Mouse (Mus musculus): ENCODE measurements around the gene Gm8011. TPM values are rescaled to one million over a fixed set of nuclear protein-coding genes. Genes with fewer than 3 reads are reported as not detected.
"Not testable (repeated sequence)": the region's sequence is repeated elsewhere in the genome, so short reads cannot be mapped to it uniquely, and the experiment has no call there.

The Gm8011 gene
- polyA plus RNA-seq (2015; fragmentation: Nextera tagmentation; extraction: Ambion mirVana) = not detected in 2 replicates

- not testable (repeated sequence) for H3K4me2 ChIP-seq (ENCODE audit: low read depth, low read length); H3K27ac ChIP-seq (ENCODE audit: low read length); H3K4me1 ChIP-seq (ENCODE audit: control insufficient read depth, low read depth, low read length); H3K9ac ChIP-seq (ENCODE audit: low read depth, low read length); H3K4me3 ChIP-seq (ENCODE audit: low read depth, low read length); H3K36me3 ChIP-seq (ENCODE audit: control insufficient read depth, insufficient read depth); ATAC-seq (ENCODE audit: low read depth); H3K9me3 ChIP-seq (replicated peaks; ENCODE audit: control insufficient read depth, low read length); H3K27me3 ChIP-seq (ENCODE audit: control insufficient read depth, insufficient read depth, low read depth, low read length)
- 27% methylated on average over 2 of the region's 2 CpGs for WGBS (ENCODE audit: insufficient replicate concordance)
Measured at GRCm38 (mm10) chr14:42463581-42463980, at the start of gene Gm8011. Gm8011 (plus strand) TSS chr14:42463881.

GRCm38 (mm10) chr14:42439573-42439972, 24.1 kb upstream of the Gm8011 start, which contains the start of gene Gm8005:
Gm8005 (minus strand) TSS chr14:42439673.
- 86% methylated on average over 2 of the region's 4 CpGs for WGBS (ENCODE audit: insufficient replicate concordance)
- not testable (repeated sequence) for H3K4me3 ChIP-seq (ENCODE audit: low read depth, low read length); H3K27ac ChIP-seq (ENCODE audit: low read length); H3K4me2 ChIP-seq (ENCODE audit: low read depth, low read length); H3K9ac ChIP-seq (ENCODE audit: low read depth, low read length); H3K9me3 ChIP-seq (replicated peaks; ENCODE audit: control insufficient read depth, low read length); H3K36me3 ChIP-seq (ENCODE audit: control insufficient read depth, insufficient read depth); H3K4me1 ChIP-seq (ENCODE audit: control insufficient read depth, low read depth, low read length); H3K27me3 ChIP-seq (ENCODE audit: control insufficient read depth, insufficient read depth, low read depth, low read length); ATAC-seq (ENCODE audit: low read depth)

GRCm38 (mm10) chr14:42502249-42502648, 38.6 kb downstream of the Gm8011 start, which contains the start of gene Gm8020:
Gm8020 (minus strand) TSS chr14:42502349.
- ATAC-seq (ENCODE audit: low read depth); H3K9ac ChIP-seq (ENCODE audit: low read depth, low read length); H3K4me2 ChIP-seq (ENCODE audit: low read depth, low read length); H3K27me3 ChIP-seq (ENCODE audit: control insufficient read depth, insufficient read depth, low read depth, low read length); H3K9me3 ChIP-seq (replicated peaks; ENCODE audit: control insufficient read depth, low read length); H3K4me3 ChIP-seq (ENCODE audit: low read depth, low read length); H3K36me3 ChIP-seq (ENCODE audit: control insufficient read depth, insufficient read depth); H3K27ac ChIP-seq (ENCODE audit: low read length); H3K4me1 ChIP-seq (ENCODE audit: control insufficient read depth, low read depth, low read length): not testable (repeated sequence)
- 75% methylated on average over 1 of the region's 3 CpGs for WGBS (ENCODE audit: insufficient replicate concordance)

Other genes with a start within 250 kb of the Gm8011 start
- gene Gm17026, start 203.8 kb upstream of the Gm8011 start, polyA plus RNA-seq (2015; fragmentation: Nextera tagmentation; extraction: Ambion mirVana) = not detected in 2 replicates
- not detected in 2 replicates for gene Gm9611, start 166.5 kb upstream of the Gm8011 start, polyA plus RNA-seq (2015; fragmentation: Nextera tagmentation; extraction: Ambion mirVana)
- gene Gm7995, start 153.7 kb upstream of the Gm8011 start, polyA plus RNA-seq (2015; fragmentation: Nextera tagmentation; extraction: Ambion mirVana) = not detected in 2 replicates
- not detected in 2 replicates for gene Gm8005, start 24.2 kb upstream of the Gm8011 start, polyA plus RNA-seq (2015; fragmentation: Nextera tagmentation; extraction: Ambion mirVana)
- gene Gm8020, start 38.5 kb downstream of the Gm8011 start, polyA plus RNA-seq (2015; fragmentation: Nextera tagmentation; extraction: Ambion mirVana) = not detected in 2 replicates
- not detected in 2 replicates for gene Gm8024, start 60.4 kb downstream of the Gm8011 start, polyA plus RNA-seq (2015; fragmentation: Nextera tagmentation; extraction: Ambion mirVana)
- not detected in 2 replicates for gene Gm17124, start 136.0 kb downstream of the Gm8011 start, polyA plus RNA-seq (2015; fragmentation: Nextera tagmentation; extraction: Ambion mirVana)
- not detected in 2 replicates for gene Gm3633, start 178.0 kb downstream of the Gm8011 start, polyA plus RNA-seq (2015; fragmentation: Nextera tagmentation; extraction: Ambion mirVana)
- gene Gm10378, start 192.1 kb downstream of the Gm8011 start, polyA plus RNA-seq (2015; fragmentation: Nextera tagmentation; extraction: Ambion mirVana) = not detected in 2 replicates